Mouse (Mus musculus) liver, embryonic 16.5 days (tissue): ENCODE measurements around the gene Pomt2. TPM values are rescaled to one million over a fixed set of nuclear protein-coding genes. Genes with fewer than 3 reads are reported as not detected.

ENCODE experiments used
- ATAC-seq: fragments of 200-750 bp; cut with Nextera tagmentation; 2 replicates; pipeline ENCODE4 v1.8.0; 2017; ENCODE audit warnings: low read depth, mild to moderate bottlenecking, moderate number of reproducible peaks, moderate library complexity
- H3K27ac ChIP-seq: fragments of 300-500 bp; sonication (generic); 2 replicates; pipeline ENCODE4 v1.5.1; 2014; ENCODE audit warnings: mild to moderate bottlenecking, low read length
- H3K27me3 ChIP-seq: fragments of 300-500 bp; sonication (generic); 2 replicates; pipeline ENCODE4 v1.6.1; 2014; ENCODE audit warnings: low read depth, low read length, mixed read lengths; ENCODE audit not compliant: control insufficient read depth, insufficient read depth
- H3K36me3 ChIP-seq: fragments of 300-500 bp; sonication (generic); 2 replicates; pipeline ENCODE4 v1.6.1; 2014; ENCODE audit warnings: mild to moderate bottlenecking; ENCODE audit not compliant: control insufficient read depth, insufficient read depth
- H3K4me1 ChIP-seq: fragments of 300-500 bp; sonication (generic); 2 replicates; pipeline ENCODE4 v1.6.1; 2014; ENCODE audit warnings: low read depth, low read length, mixed read lengths; ENCODE audit not compliant: control insufficient read depth
- H3K4me2 ChIP-seq: fragments of 300-500 bp; sonication (generic); 2 replicates; pipeline ENCODE4 v1.6.1; 2014; ENCODE audit warnings: low read depth, low read length, mixed read lengths
- H3K4me3 ChIP-seq: fragments of 300-500 bp; sonication (generic); 2 replicates; pipeline ENCODE4 v1.5.1; 2014; ENCODE audit warnings: low read depth, mild to moderate bottlenecking, low read length
- H3K9ac ChIP-seq: fragments of 300-500 bp; sonication (generic); 2 replicates; pipeline ENCODE4 v1.6.1; 2014; ENCODE audit warnings: low read depth, low read length
- H3K9me3 ChIP-seq: fragments of 300-500 bp; sonication (generic); replicated peaks from 2 replicates; pipeline ENCODE4 v1.6.1; 2016; ENCODE audit warnings: low read length; ENCODE audit not compliant: control insufficient read depth
- WGBS: fragments of 180-500 bp; shearing (Covaris S2); extraction: QIAGEN DNeasy Blood & Tissue Kit; methylation state at CpG from one replicate; pipeline ENCODE4 v1.1.7; 2014; ENCODE audit not compliant: insufficient replicate concordance; 5-methylcytosine and 5-hydroxymethylcytosine counted together
- polyA plus RNA-seq: library from polyadenylated mRNA; unstranded; fragments of >200 nt; fragmentation: Nextera tagmentation; extraction: Ambion mirVana; gene quantifications from 2 replicates; pipeline ENCODE4 v1.2.1, GENCODE M21; 2015

Gene Pomt2
- 3.8 and 4.0 TPM in 2 replicates for polyA plus RNA-seq

DNA sequence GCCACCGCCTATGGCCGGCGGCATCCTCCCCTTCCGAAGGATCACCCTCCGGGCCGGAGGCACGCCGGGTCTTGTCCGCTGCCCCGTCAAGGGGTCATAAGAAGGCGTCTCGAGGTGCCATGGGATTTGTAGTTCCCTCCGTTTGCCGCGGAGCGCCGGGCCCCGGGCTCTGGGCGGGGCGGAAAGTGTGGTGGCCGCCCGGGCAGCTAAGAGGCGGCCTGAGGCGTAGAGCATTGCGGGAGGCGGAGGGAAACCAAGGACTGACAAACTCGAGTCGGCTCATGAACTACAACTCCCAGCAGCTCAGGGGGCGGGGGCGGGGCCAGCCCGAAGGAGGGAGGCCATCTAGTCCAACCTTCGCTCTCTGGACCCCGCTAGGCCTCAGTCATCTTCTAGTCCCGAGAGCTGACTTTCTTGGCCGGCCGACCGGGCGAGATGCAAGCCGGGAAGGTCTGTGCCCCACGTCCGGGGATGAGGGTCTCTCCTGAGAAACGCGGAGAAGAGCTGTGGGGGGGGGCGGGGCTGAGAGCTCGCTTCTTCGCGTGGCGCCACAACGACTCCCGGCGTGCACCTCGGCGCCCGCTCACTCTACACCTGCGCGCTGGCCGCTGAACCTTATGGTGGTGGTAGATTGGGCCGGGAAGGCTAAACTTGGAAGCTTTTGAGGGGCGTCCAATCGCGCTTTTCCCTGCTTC lies at the start of gene Pomt2:
Pomt2 (minus strand) TSS at position 574 of the 695 bp plus-strand sequence.
- Histone ChIP-seq H3K4me1 (peaks cover 11% of the 10 kb centered on the region), H3K4me2 (peak within 1 kb of the TSS; percentile 75), H3K27ac (peak within 1 kb of the TSS; percentile 82), H3K27me3 (no peaks in the 10 kb centered on the region), H3K9me3 (peaks cover 2% of the 10 kb centered on the region; the same call in 1 of the 2 replicates), H3K4me3 (peak within 1 kb of the TSS; percentile 85), H3K36me3 (no peaks in the 10 kb centered on the region), H3K9ac (peak within 1 kb of the TSS; percentile 76)
- WGBS: under 1% methylated on average over 61 of the region's 61 CpGs
- peak; percentile 96 for ATAC-seq

- Histone ChIP-seq H3K36me3 (no peaks in the 10 kb centered on the region), H3K9ac (no peak overlapping the region), H3K27me3 (peaks cover 18% of the 10 kb centered on the region), H3K9me3 (no peaks in the 10 kb centered on the region), H3K27ac (no peak overlapping the region), H3K4me1 (peaks cover 7% of the 10 kb centered on the region), H3K4me2 (no peak overlapping the region), H3K4me3 (no peak overlapping the region)
- no peak for ATAC-seq
Observed at GRCm38 (mm10) chr12:87196310-87196709, 48.5 kb upstream of the Pomt2 start.

GRCm38 (mm10) chr12:87195069-87195468 lies 47.3 kb upstream of the Pomt2 start:
- no peaks in the 10 kb centered on the region for H3K9me3 ChIP-seq
- peaks cover 4% of the 10 kb centered on the region; the same call in 1 of the 2 replicates for H3K4me1 ChIP-seq
- WGBS: 68% methylated on average over 1 of the region's 1 CpGs
- no peak overlapping the region for H3K4me2 ChIP-seq
- H3K9ac ChIP-seq: no peak overlapping the region
- H3K4me3 ChIP-seq: no peak overlapping the region
- no peak overlapping the region for H3K27ac ChIP-seq
- ATAC-seq: no peak
- H3K27me3 ChIP-seq: peaks cover 7% of the 10 kb centered on the region
- H3K36me3 ChIP-seq: no peaks in the 10 kb centered on the region

GRCm38 (mm10) chr12:87193008-87193407 lies 45.2 kb upstream of the Pomt2 start:
- 33% methylated on average over 3 of the region's 3 CpGs for WGBS
- ATAC-seq: no peak
- Histone ChIP-seq H3K9ac (no peak overlapping the region), H3K27ac (no peak overlapping the region), H3K27me3 (no peaks in the 10 kb centered on the region), H3K9me3 (no peaks in the 10 kb centered on the region), H3K4me3 (no peak overlapping the region), H3K36me3 (no peaks in the 10 kb centered on the region), H3K4me2 (no peak overlapping the region), H3K4me1 (no peaks in the 10 kb centered on the region; the same call in 1 of the 2 replicates)

DNA sequence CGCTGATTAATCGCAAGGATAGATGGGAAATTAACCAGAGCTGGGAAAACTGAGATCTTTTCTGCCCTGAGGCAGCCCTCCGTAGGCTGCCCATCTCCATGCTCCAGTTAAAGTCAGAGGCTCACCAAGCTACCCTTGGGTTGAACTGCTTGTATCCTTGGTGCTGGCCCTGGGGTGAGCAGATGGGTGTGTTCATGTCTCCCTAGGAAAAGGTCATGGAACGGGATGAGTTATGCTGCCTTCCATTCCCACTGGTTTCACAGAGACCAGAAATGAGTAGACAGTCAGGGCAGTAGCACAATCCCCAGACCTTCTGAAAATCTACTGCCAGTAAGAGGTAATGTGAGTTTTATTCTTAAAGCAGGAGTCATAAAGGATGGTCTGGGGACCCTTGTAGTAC lies 29.9 kb upstream of the Pomt2 start:
- no peaks in the 10 kb centered on the region for H3K4me1 ChIP-seq
- no peak for ATAC-seq

DNA sequence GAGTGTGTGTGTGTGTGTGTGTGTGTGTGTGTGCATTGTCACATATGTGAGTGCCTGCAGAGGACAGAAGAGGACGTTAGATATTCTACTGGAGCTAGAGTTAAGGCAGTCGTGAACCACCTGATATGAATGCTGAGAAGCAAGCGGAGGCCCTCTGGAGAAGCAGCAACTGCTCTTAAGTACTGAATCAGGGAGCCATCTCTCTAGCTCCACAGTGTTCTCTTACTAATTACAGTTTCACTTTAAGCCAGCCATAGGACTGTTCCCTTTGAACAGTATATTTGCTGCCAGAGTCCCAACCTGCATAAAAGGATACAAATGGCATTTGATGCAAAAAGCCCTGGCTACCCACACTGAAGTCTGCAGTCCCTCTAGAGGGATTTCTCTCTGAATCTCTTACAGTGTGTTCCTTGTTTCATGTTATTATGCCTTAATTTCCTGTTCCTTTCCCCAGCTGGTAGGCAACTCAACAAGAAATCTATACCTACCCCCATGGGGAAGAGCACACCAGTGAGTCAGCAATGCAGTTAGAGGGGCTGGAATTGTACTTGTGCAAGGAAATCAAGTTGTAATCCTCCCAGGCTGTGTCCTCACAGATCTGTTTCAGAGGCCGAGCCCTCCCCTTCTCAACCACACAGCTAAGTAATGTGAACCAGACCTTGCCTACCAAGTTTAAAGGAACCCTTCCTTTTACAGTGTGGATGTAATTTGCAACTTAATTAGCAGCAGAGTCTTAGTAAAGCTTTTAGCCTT lies 27.6 kb upstream of the Pomt2 start:
- Histone ChIP-seq H3K27ac (no peak overlapping the region), H3K4me1 (no peaks in the 10 kb centered on the region), H3K36me3 (no peaks in the 10 kb centered on the region), H3K27me3 (no peaks in the 10 kb centered on the region), H3K4me3 (no peak overlapping the region), H3K9ac (no peak overlapping the region), H3K4me2 (no peak overlapping the region), H3K9me3 (no peaks in the 10 kb centered on the region)
- ATAC-seq: no peak
- 46% methylated on average over 4 of the region's 4 CpGs for WGBS

More for the DNA sequence above, 29.9 kb upstream of the Pomt2 start:
- Histone ChIP-seq H3K27me3 (no peaks in the 10 kb centered on the region), H3K4me2 (no peak overlapping the region), H3K4me3 (no peak overlapping the region), H3K9me3 (no peaks in the 10 kb centered on the region), H3K27ac (no peak overlapping the region), H3K36me3 (no peaks in the 10 kb centered on the region), H3K9ac (no peak overlapping the region)
- 82% methylated on average over 4 of the region's 4 CpGs for WGBS

- H3K4me3 ChIP-seq: no peak overlapping the region
- H3K27me3 ChIP-seq: no peaks in the 10 kb centered on the region
- no peak overlapping the region; the same call in 1 of the 2 replicates for H3K27ac ChIP-seq
- H3K4me1 ChIP-seq: peaks cover 10% of the 10 kb centered on the region
- WGBS: 21% methylated on average over 5 of the region's 5 CpGs
- no peaks in the 10 kb centered on the region for H3K9me3 ChIP-seq
- peak; percentile 14 for ATAC-seq
- H3K9ac ChIP-seq: no peak overlapping the region
- H3K36me3 ChIP-seq: peaks cover 11% of the 10 kb centered on the region
- H3K4me2 ChIP-seq: no peak overlapping the region
Observed at GRCm38 (mm10) chr12:87160815-87161214, 13.0 kb upstream of the Pomt2 start.

GRCm38 (mm10) chr12:87160310-87160709 lies 12.5 kb upstream of the Pomt2 start:
- peaks cover 10% of the 10 kb centered on the region for H3K4me1 ChIP-seq
- H3K27ac ChIP-seq: no peak overlapping the region
- WGBS: 39% methylated on average over 1 of the region's 1 CpGs
- H3K4me3 ChIP-seq: no peak overlapping the region
- H3K27me3 ChIP-seq: no peaks in the 10 kb centered on the region
- H3K9me3 ChIP-seq: no peaks in the 10 kb centered on the region
- H3K9ac ChIP-seq: no peak overlapping the region
- H3K4me2 ChIP-seq: no peak overlapping the region
- no peak for ATAC-seq
- H3K36me3 ChIP-seq: peaks cover 15% of the 10 kb centered on the region

DNA sequence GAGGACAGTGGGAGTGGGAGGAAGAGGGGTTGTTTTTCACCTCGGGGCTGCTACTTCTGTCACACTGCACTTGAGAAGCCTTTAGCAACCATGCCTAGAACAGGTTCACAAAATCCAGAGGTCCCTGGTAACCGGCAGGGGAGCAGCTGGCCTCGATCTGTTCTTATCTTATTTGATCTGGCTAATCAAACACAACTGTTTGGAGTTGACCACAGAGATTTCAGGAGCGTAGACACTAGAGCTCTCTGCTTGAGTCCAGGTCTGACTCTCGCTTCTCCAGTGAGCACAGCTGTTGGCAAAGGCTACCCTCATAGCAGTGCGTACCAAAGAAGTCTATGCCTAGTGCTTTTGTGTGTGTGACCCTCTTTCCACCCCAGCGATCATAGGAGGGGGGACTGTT lies 10.3 kb upstream of the Pomt2 start:
- H3K4me3 ChIP-seq: peak overlapping the region; percentile 46
- H3K27me3 ChIP-seq: no peaks in the 10 kb centered on the region
- peak overlapping the region; percentile 37; the same call in 1 of the 2 replicates for H3K9ac ChIP-seq
- peaks cover 10% of the 10 kb centered on the region for H3K4me1 ChIP-seq
- WGBS: 47% methylated on average over 7 of the region's 7 CpGs
- H3K4me2 ChIP-seq: peak overlapping the region; percentile 50
- peak; percentile 54 for ATAC-seq
- peak overlapping the region; percentile 88 for H3K27ac ChIP-seq
- peaks cover 5% of the 10 kb centered on the region for H3K36me3 ChIP-seq
- no peaks in the 10 kb centered on the region for H3K9me3 ChIP-seq
